Mouse (Mus musculus): Measurements from ENCODE around the gene Gm30737.
"Not testable (repeated sequence)": the region's sequence is repeated elsewhere in the genome, so short reads cannot be mapped to it uniquely, and the experiment has no call there.

DNA sequence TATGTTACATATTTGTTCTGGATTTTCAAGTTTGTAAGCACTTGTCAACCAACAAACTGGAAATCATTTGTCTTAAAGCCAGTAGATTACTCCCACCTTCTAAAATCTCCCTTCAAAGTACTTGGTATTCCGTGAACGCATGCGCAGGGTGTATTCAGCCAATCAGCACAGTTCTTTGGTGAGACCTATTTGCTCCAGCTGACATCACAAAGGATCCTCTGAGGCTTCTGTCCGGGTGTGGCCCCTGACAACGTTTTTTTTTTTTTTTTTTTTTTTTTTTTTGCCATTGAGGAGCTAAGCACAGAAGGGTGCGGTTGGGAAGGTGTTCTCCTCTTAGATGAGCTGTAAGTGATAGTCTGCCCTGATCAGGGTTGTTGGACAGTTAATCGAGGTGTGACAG is at the start of gene Gm30737:
- TF ChIP-seq CTCF, EP300 (IDR thresholded peaks at IDR 0.05; ENCODE audit: low read depth): not testable (repeated sequence)

Data from liver, embryonic 14.5 days (tissue).